Mouse (Mus musculus): Measurements from ENCODE around the gene Hoxd11. TPM values are rescaled to one million over a fixed set of nuclear protein-coding genes. Genes with fewer than 3 reads are reported as not detected.

Gene Hoxd11
- polyA plus RNA-seq, 1 experiment from 2014 or later, result 0.44 TPM

- 3% methylated on average over 40 of the region's 47 CpGs for whole genome bisulfite sequencing
- Histone ChIP-seq H3K27me3 (replicated peaks; ENCODE audit: control insufficient read depth, insufficient read depth, low read length) (peaks cover 91% of the 10 kb centered on the region), H3K4me3 (ENCODE audit: low read depth, low read length) (peak overlapping the region; percentile 46), H3K9ac (ENCODE audit: low read depth, low read length) (no peak overlapping the region), H3K4me1 (replicated peaks; ENCODE audit: control insufficient read depth, insufficient read depth, low read length) (peaks cover 6% of the 10 kb centered on the region; the same call in 1 of the 2 replicates), H3K36me3 (ENCODE audit: control insufficient read depth, insufficient read depth, low read length) (no peaks in the 10 kb centered on the region), H3K4me2 (peak overlapping the region; percentile 63), H3K9me3 (ENCODE audit: control insufficient read depth, low read length) (no peaks in the 10 kb centered on the region), H3K27ac (ENCODE audit: low read depth, low read length) (no peak overlapping the region)
- DNase-seq (ENCODE audit: low spot score) (no peak), ATAC-seq (replicated peaks; ENCODE audit: low FRiP score) (no peak)
Observed at GRCm38 (mm10) chr2:74655420-74655781, 24.0 kb upstream of the Hoxd11 start.

GRCm38 (mm10) chr2:74655821-74656631 is 23.3 kb upstream of the Hoxd11 start:
- Histone ChIP-seq H3K9ac (ENCODE audit: low read depth, low read length) (no peak overlapping the region), H3K36me3 (ENCODE audit: control insufficient read depth, insufficient read depth, low read length) (no peaks in the 10 kb centered on the region), H3K27ac (ENCODE audit: low read depth, low read length) (no peak overlapping the region), H3K4me1 (replicated peaks; ENCODE audit: control insufficient read depth, insufficient read depth, low read length) (peaks cover 6% of the 10 kb centered on the region; the same call in 1 of the 2 replicates), H3K27me3 (replicated peaks; ENCODE audit: control insufficient read depth, insufficient read depth, low read length) (peaks cover 91% of the 10 kb centered on the region), H3K4me2 (peak overlapping the region; percentile 63), H3K9me3 (ENCODE audit: control insufficient read depth, low read length) (no peaks in the 10 kb centered on the region), H3K4me3 (ENCODE audit: low read depth, low read length) (peak overlapping the region; percentile 46)
- 1% methylated on average over 68 of the region's 69 CpGs for WGBS
- no peak for ATAC-seq (replicated peaks; ENCODE audit: low FRiP score)
- peak; percentile 48 for DNase-seq (ENCODE audit: low spot score)

- H3K4me3 ChIP-seq (ENCODE audit: low read depth, low read length), result no peak overlapping the region
- DNase-seq (ENCODE audit: low spot score) (no peak), ATAC-seq (replicated peaks; ENCODE audit: low FRiP score) (no peak)
- H3K4me2 ChIP-seq, result no peak overlapping the region
- H3K27me3 ChIP-seq (replicated peaks; ENCODE audit: control insufficient read depth, insufficient read depth, low read length), result peaks cover 91% of the 10 kb centered on the region
- no peak overlapping the region for H3K27ac ChIP-seq (ENCODE audit: low read depth, low read length)
- peaks cover 6% of the 10 kb centered on the region; the same call in 1 of the 2 replicates for H3K4me1 ChIP-seq (replicated peaks; ENCODE audit: control insufficient read depth, insufficient read depth, low read length)
- H3K36me3 ChIP-seq (ENCODE audit: control insufficient read depth, insufficient read depth, low read length), result no peaks in the 10 kb centered on the region
- no peaks in the 10 kb centered on the region for H3K9me3 ChIP-seq (ENCODE audit: control insufficient read depth, low read length)
- 5% methylated on average over 4 of the region's 4 CpGs for WGBS
- H3K9ac ChIP-seq (ENCODE audit: low read depth, low read length), result no peak overlapping the region
Observed at GRCm38 (mm10) chr2:74656632-74657021, 22.7 kb upstream of the Hoxd11 start.

- H3K4me1 ChIP-seq (replicated peaks; ENCODE audit: control insufficient read depth, insufficient read depth, low read length), result peaks cover 6% of the 10 kb centered on the region; the same call in 1 of the 2 replicates
- H3K9ac ChIP-seq (ENCODE audit: low read depth, low read length), result no peak overlapping the region
- H3K4me3 ChIP-seq (ENCODE audit: low read depth, low read length), result peak overlapping the region; percentile 25
- no peaks in the 10 kb centered on the region for H3K36me3 ChIP-seq (ENCODE audit: control insufficient read depth, insufficient read depth, low read length)
- WGBS, result 3% methylated on average over 62 of the region's 62 CpGs
- H3K9me3 ChIP-seq (ENCODE audit: control insufficient read depth, low read length), result no peaks in the 10 kb centered on the region
- peak overlapping the region; percentile 28; the same call in 1 of the 2 replicates for H3K4me2 ChIP-seq
- no peak overlapping the region for H3K27ac ChIP-seq (ENCODE audit: low read depth, low read length)
- ATAC-seq (replicated peaks; ENCODE audit: low FRiP score), result no peak
- peak; percentile 56 for DNase-seq (ENCODE audit: low spot score)
- peaks cover 91% of the 10 kb centered on the region for H3K27me3 ChIP-seq (replicated peaks; ENCODE audit: control insufficient read depth, insufficient read depth, low read length)
Observed at GRCm38 (mm10) chr2:74657251-74658023, 21.9 kb upstream of the Hoxd11 start.

DNA sequence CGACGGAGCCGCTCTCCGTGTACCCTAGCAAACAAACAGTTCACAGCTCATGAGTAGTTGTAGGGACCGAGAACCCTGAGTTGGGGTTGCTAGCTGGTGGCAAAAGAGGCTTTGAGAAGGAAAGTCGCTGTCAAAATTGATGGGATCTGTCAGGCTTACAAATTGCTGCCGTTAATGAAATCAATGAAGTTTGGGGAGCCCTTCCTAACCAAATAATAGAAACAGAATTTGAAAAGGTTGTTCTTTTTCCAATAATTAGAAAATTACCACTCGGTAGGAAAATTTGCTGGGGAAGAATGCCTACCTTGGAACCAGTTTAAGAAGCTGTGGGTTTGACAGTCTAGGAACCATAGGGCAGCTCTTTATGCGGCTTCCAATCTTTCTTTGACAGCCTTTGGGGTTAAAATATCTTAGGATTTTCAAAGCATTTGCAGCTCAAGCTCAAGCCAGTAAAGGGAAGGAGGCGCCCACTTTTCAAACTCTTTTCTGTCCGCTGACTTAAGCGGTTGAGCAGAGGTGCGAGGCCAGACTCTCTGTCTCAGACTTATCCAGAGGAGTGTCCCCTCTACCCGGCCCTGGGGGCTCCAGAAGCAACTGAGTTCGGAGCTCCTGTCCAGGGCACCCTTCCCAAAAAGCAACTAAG is 21.2 kb upstream of the Hoxd11 start:
- Histone ChIP-seq H3K4me2 (peak overlapping the region; percentile 28; the same call in 1 of the 2 replicates), H3K9ac (ENCODE audit: low read depth, low read length) (no peak overlapping the region), H3K4me3 (ENCODE audit: low read depth, low read length) (peak overlapping the region; percentile 25), H3K4me1 (replicated peaks; ENCODE audit: control insufficient read depth, insufficient read depth, low read length) (peaks cover 6% of the 10 kb centered on the region; the same call in 1 of the 2 replicates), H3K27me3 (replicated peaks; ENCODE audit: control insufficient read depth, insufficient read depth, low read length) (peaks cover 95% of the 10 kb centered on the region), H3K27ac (ENCODE audit: low read depth, low read length) (no peak overlapping the region), H3K36me3 (ENCODE audit: control insufficient read depth, insufficient read depth, low read length) (no peaks in the 10 kb centered on the region), H3K9me3 (ENCODE audit: control insufficient read depth, low read length) (no peaks in the 10 kb centered on the region)
- 2% methylated on average over 15 of the region's 15 CpGs for WGBS
- no peak for ATAC-seq (replicated peaks; ENCODE audit: low FRiP score)
- DNase-seq (ENCODE audit: low spot score), result no peak

DNA sequence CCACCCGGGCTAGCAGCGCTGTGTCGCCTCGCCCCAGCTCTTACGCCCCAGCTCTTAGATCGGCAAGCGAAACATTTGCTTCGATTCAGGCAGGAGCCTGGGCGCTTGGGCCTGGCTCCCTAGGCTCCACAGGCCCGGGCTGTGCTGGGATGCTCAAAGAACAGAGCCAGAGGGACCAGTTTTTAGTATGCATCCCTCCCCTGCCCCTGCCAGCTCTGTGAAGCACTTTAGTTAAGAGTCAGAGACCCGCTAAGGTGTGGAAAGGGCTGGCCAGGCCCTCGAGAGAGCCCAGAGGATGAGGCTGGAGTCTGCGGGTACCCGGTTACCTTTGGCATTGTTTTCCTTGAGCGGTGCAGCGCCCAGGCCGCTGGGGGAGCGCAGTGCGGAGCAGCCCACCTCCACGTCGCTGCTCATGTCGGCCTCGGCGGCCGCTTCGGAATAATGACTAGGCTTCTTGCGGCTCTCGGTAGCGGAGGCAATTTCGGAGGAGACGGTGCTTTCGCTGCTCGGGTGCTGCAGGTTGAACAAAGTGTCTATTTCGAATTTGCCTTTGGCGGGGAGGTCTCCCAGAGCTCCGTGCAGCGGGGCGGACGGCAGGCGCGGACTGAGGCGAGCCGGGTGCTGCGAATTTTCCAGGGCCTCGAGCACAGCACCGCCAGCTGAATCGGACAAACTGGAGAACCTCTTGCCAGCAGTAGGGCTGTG is 20.5 kb upstream of the Hoxd11 start:
- H3K9ac ChIP-seq (ENCODE audit: low read depth, low read length), result no peak overlapping the region
- no peak overlapping the region for H3K4me3 ChIP-seq (ENCODE audit: low read depth, low read length)
- no peak overlapping the region for H3K27ac ChIP-seq (ENCODE audit: low read depth, low read length)
- no peaks in the 10 kb centered on the region for H3K9me3 ChIP-seq (ENCODE audit: control insufficient read depth, low read length)
- H3K4me1 ChIP-seq (replicated peaks; ENCODE audit: control insufficient read depth, insufficient read depth, low read length), result peaks cover 6% of the 10 kb centered on the region; the same call in 1 of the 2 replicates
- no peaks in the 10 kb centered on the region for H3K36me3 ChIP-seq (ENCODE audit: control insufficient read depth, insufficient read depth, low read length)
- DNase-seq (ENCODE audit: low spot score) (peak; percentile 59), ATAC-seq (replicated peaks; ENCODE audit: low FRiP score) (no peak)
- WGBS, result 1% methylated on average over 47 of the region's 47 CpGs
- no peak overlapping the region for H3K4me2 ChIP-seq
- H3K27me3 ChIP-seq (replicated peaks; ENCODE audit: control insufficient read depth, insufficient read depth, low read length), result peaks cover 99% of the 10 kb centered on the region

- Histone ChIP-seq H3K4me1 (replicated peaks; ENCODE audit: control insufficient read depth, insufficient read depth, low read length) (peaks cover 6% of the 10 kb centered on the region; the same call in 1 of the 2 replicates), H3K27ac (ENCODE audit: low read depth, low read length) (no peak within 1 kb of the TSS), H3K36me3 (ENCODE audit: control insufficient read depth, insufficient read depth, low read length) (no peaks in the 10 kb centered on the region), H3K9me3 (ENCODE audit: control insufficient read depth, low read length) (no peaks in the 10 kb centered on the region), H3K4me2 (no peak within 1 kb of the TSS), H3K27me3 (replicated peaks; ENCODE audit: control insufficient read depth, insufficient read depth, low read length) (peaks cover 99% of the 10 kb centered on the region), H3K4me3 (ENCODE audit: low read depth, low read length) (no peak within 1 kb of the TSS), H3K9ac (ENCODE audit: low read depth, low read length) (no peak within 1 kb of the TSS)
- WGBS, result 2% methylated on average over 28 of the region's 28 CpGs
- ATAC-seq (replicated peaks; ENCODE audit: low FRiP score), result no peak
- DNase-seq (ENCODE audit: low spot score), result no peak
Observed at GRCm38 (mm10) chr2:74659507-74660005, 19.8 kb upstream of the Hoxd11 start, which contains the start of gene Evx2. Evx2 (minus strand) TSS chr2:74659557.
